Mouse (Mus musculus) testis, adult 2 months (tissue): Measurements from ENCODE around the gene Dok7.

Experiments
- CTCF ChIP-seq: fragments of 200-500 bp; IDR thresholded peaks from 2 replicates; pipeline ENCODE4 v1.5.1; 2012; ENCODE audit warnings: low read depth, mild to moderate bottlenecking, inconsistent platforms, low read length, moderate library complexity; ENCODE audit not compliant: control insufficient read depth, insufficient read depth, insufficient replicate concordance
- POLR2A ChIP-seq: fragments of 200-500 bp; IDR thresholded peaks from 2 replicates; pipeline ENCODE4 v1.6.1; 2012; ENCODE audit warnings: low read depth, mild to moderate bottlenecking, inconsistent platforms, low read length, moderate library complexity; ENCODE audit not compliant: control insufficient read depth

- TF ChIP-seq CTCF (no peak), POLR2A (no peak)
Measured at GRCm38 (mm10) chr5:35069841-35070240, 13.3 kb downstream of the Dok7 start.
